Mouse (Mus musculus) lung, adult 18-20 months (tissue): ENCODE data around the gene Endod1.

Source experiments
- DNase-seq, 2 experiments: peaks; one replicate each; pipeline ENCODE4 v3.0.0; 2022; ENCODE audit warnings: mixed read lengths in 2 of 2

Endod1 gene

DNA sequence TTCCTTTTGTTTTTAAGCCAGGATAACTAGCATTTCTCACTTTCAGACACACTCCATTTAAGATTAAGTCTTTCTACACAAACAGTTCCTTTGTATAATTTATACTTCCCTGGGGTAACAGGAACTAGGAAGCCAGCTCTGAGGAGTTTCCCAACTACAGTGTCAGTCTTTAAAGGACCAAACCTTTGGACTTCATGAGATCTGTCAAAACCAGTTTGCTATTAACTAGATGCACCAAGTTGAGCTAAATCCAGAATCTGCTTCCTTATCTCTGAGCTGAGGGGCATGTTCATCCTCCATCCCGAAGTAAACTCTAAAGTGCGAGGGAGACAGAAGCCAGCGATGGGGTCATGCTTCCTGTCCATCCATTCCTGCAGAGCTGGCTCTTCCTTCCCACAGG is 74.0 kb downstream of the Endod1 start:
- DNase-seq = no peak

DNA sequence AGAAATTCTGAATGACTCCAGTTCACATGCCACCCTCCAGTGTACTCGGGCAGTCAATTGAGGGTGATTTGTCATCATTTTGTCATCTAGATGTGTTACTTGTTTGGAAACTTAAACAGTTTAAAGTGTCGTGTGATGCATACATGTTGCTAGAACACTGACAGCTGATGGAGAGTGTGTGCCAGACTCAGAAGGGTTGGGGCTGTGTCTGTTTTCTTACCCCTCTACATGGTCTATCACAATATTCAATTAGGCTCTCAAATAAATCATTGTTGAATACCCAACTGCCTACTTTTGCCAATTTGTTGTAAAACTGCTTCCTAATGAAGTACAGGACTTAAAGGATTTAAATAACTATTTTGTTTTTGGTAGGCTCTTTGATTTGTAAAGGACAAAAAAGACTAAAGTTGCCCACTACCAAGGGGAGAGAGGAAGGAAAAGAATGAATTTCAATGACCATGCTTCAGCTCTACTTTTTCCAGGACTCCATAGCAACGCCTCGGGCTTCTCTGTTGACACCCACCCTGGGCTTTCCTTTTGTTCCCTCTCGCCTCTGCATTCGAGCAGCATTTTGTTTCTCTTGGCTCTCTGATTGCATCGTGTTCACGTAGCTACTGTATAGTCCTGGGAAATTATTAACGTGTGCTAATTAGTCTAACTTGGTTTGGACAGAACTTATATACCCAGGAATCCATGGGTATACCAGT is 76.9 kb downstream of the Endod1 start:
- no peak for DNase-seq
